Mouse (Mus musculus) embryonic facial prominence, embryonic 12.5 days (tissue): ENCODE measurements around the gene Kirrel3. TPM values are rescaled to one million over a fixed set of nuclear protein-coding genes. Genes with fewer than 3 reads are reported as not detected.

Source experiments
- ATAC-seq: fragments of 200-750 bp; cut with Nextera tagmentation; 2 replicates; pipeline ENCODE4 v1.8.0; 2017; ENCODE audit not compliant: insufficient number of reproducible peaks, insufficient read depth, low FRiP score, low TSS enrichment
- H3K27ac ChIP-seq: fragments of 300-500 bp; sonication (generic); 2 replicates; pipeline ENCODE4 v1.5.1; 2016; ENCODE audit warnings: mild to moderate bottlenecking
- H3K27me3 ChIP-seq: fragments of 300-500 bp; sonication (generic); 2 replicates; pipeline ENCODE4 v1.6.1; 2016; ENCODE audit warnings: mild to moderate bottlenecking, moderate library complexity
- H3K36me3 ChIP-seq: fragments of 300-500 bp; sonication (generic); 2 replicates; pipeline ENCODE4 v1.6.1; 2016; ENCODE audit warnings: mild to moderate bottlenecking
- H3K4me1 ChIP-seq: fragments of 300-500 bp; sonication (generic); 2 replicates; pipeline ENCODE4 v1.6.1; 2016
- H3K4me2 ChIP-seq: fragments of 300-500 bp; sonication (generic); replicated peaks from 2 replicates; pipeline ENCODE4 v1.6.1; 2016; ENCODE audit warnings: mild to moderate bottlenecking, moderate library complexity
- H3K4me3 ChIP-seq: fragments of 300-500 bp; sonication (generic); 2 replicates; pipeline ENCODE4 v1.5.1; 2016; ENCODE audit warnings: mild to moderate bottlenecking
- H3K9ac ChIP-seq: fragments of 300-500 bp; sonication (generic); 2 replicates; pipeline ENCODE4 v1.6.1; 2016; ENCODE audit warnings: mild to moderate bottlenecking, moderate library complexity
- H3K9me3 ChIP-seq: fragments of 300-500 bp; sonication (generic); 2 replicates; pipeline ENCODE4 v1.6.1; 2016; ENCODE audit warnings: mild to moderate bottlenecking, moderate library complexity
- WGBS: fragments of 180-500 bp; shearing (Covaris S2); methylation state at CpG from one replicate; pipeline ENCODE4 v1.1.7; 2016; 5-methylcytosine and 5-hydroxymethylcytosine counted together
- polyA plus RNA-seq: library from polyadenylated mRNA; unstranded; fragments of >200 nt; fragmentation: Nextera tagmentation; extraction: Ambion mirVana; gene quantifications from 2 replicates; pipeline ENCODE4 v1.2.1, GENCODE M21; 2016

Gene Kirrel3
- polyA plus RNA-seq, 1 experiment from 2014 or later: 7.9 TPM

- peaks cover 4% of the 10 kb centered on the region; the same call in 1 of the 2 replicates for H3K27me3 ChIP-seq
- no peak overlapping the region for H3K9ac ChIP-seq
- no peaks in the 10 kb centered on the region for H3K4me1 ChIP-seq
- H3K9me3 ChIP-seq: no peaks in the 10 kb centered on the region
- no peak for ATAC-seq
- H3K27ac ChIP-seq: no peak overlapping the region
- WGBS: 45% methylated on average over 5 of the region's 5 CpGs
- H3K4me3 ChIP-seq: no peak overlapping the region
- no peak overlapping the region for H3K4me2 ChIP-seq
- H3K36me3 ChIP-seq: no peaks in the 10 kb centered on the region
Measured at GRCm38 (mm10) chr9:34758925-34759324, 273.2 kb downstream of the Kirrel3 start.

- H3K4me3 ChIP-seq: no peak overlapping the region
- no peak overlapping the region for H3K9ac ChIP-seq
- 64% methylated on average over 3 of the region's 3 CpGs for WGBS
- H3K36me3 ChIP-seq: no peaks in the 10 kb centered on the region
- no peak overlapping the region for H3K27ac ChIP-seq
- no peak overlapping the region for H3K4me2 ChIP-seq
- no peaks in the 10 kb centered on the region for H3K4me1 ChIP-seq
- ATAC-seq: no peak
- H3K27me3 ChIP-seq: peaks cover 4% of the 10 kb centered on the region; the same call in 1 of the 2 replicates
- no peaks in the 10 kb centered on the region for H3K9me3 ChIP-seq
Measured at GRCm38 (mm10) chr9:34760521-34760920, 274.8 kb downstream of the Kirrel3 start.

GRCm38 (mm10) chr9:34766792-34767623 is 281.3 kb downstream of the Kirrel3 start:
- Histone ChIP-seq H3K9ac (no peak overlapping the region), H3K36me3 (no peaks in the 10 kb centered on the region), H3K4me3 (no peak overlapping the region), H3K27ac (no peak overlapping the region), H3K4me2 (no peak overlapping the region), H3K4me1 (no peaks in the 10 kb centered on the region), H3K27me3 (no peaks in the 10 kb centered on the region), H3K9me3 (no peaks in the 10 kb centered on the region)
- no peak for ATAC-seq
- WGBS: 61% methylated on average over 7 of the region's 7 CpGs

GRCm38 (mm10) chr9:34768961-34769360 is 283.3 kb downstream of the Kirrel3 start:
- Histone ChIP-seq H3K27me3 (no peaks in the 10 kb centered on the region), H3K36me3 (no peaks in the 10 kb centered on the region), H3K4me2 (no peak overlapping the region), H3K27ac (no peak overlapping the region), H3K9me3 (no peaks in the 10 kb centered on the region), H3K4me1 (no peaks in the 10 kb centered on the region), H3K9ac (no peak overlapping the region), H3K4me3 (no peak overlapping the region)
- WGBS: 96% methylated on average over 2 of the region's 2 CpGs
- no peak for ATAC-seq

GRCm38 (mm10) chr9:34770951-34771350 is 285.3 kb downstream of the Kirrel3 start:
- Histone ChIP-seq H3K4me1 (no peaks in the 10 kb centered on the region), H3K4me2 (no peak overlapping the region), H3K27ac (no peak overlapping the region), H3K4me3 (no peak overlapping the region), H3K9me3 (no peaks in the 10 kb centered on the region), H3K9ac (no peak overlapping the region), H3K36me3 (no peaks in the 10 kb centered on the region), H3K27me3 (no peaks in the 10 kb centered on the region)
- WGBS: 94% methylated on average over 4 of the region's 4 CpGs
- no peak for ATAC-seq

GRCm38 (mm10) chr9:34771401-34771800 is 285.7 kb downstream of the Kirrel3 start:
- H3K9ac ChIP-seq: no peak overlapping the region
- H3K9me3 ChIP-seq: no peaks in the 10 kb centered on the region
- no peaks in the 10 kb centered on the region for H3K4me1 ChIP-seq
- H3K27ac ChIP-seq: no peak overlapping the region
- H3K27me3 ChIP-seq: no peaks in the 10 kb centered on the region
- no peak overlapping the region for H3K4me3 ChIP-seq
- no peak for ATAC-seq
- H3K36me3 ChIP-seq: no peaks in the 10 kb centered on the region
- no peak overlapping the region for H3K4me2 ChIP-seq

GRCm38 (mm10) chr9:34772022-34772437 is 286.3 kb downstream of the Kirrel3 start:
- no peak overlapping the region for H3K4me2 ChIP-seq
- 81% methylated on average over 9 of the region's 9 CpGs for WGBS
- no peaks in the 10 kb centered on the region for H3K4me1 ChIP-seq
- no peak overlapping the region for H3K27ac ChIP-seq
- no peak overlapping the region for H3K4me3 ChIP-seq
- no peaks in the 10 kb centered on the region for H3K36me3 ChIP-seq
- H3K9ac ChIP-seq: no peak overlapping the region
- H3K9me3 ChIP-seq: no peaks in the 10 kb centered on the region
- ATAC-seq: no peak
- no peaks in the 10 kb centered on the region for H3K27me3 ChIP-seq

GRCm38 (mm10) chr9:34781356-34781755 is 295.7 kb downstream of the Kirrel3 start:
- 86% methylated on average over 3 of the region's 3 CpGs for WGBS

GRCm38 (mm10) chr9:34787915-34788314 is 302.2 kb downstream of the Kirrel3 start:
- Histone ChIP-seq H3K9me3 (no peaks in the 10 kb centered on the region), H3K4me1 (no peaks in the 10 kb centered on the region), H3K36me3 (no peaks in the 10 kb centered on the region), H3K4me3 (no peak overlapping the region), H3K27ac (no peak overlapping the region), H3K27me3 (no peaks in the 10 kb centered on the region), H3K9ac (no peak overlapping the region), H3K4me2 (no peak overlapping the region)
- 57% methylated on average over 3 of the region's 3 CpGs for WGBS
- ATAC-seq: no peak

More at GRCm38 (mm10) chr9:34781356-34781755, 295.7 kb downstream of the Kirrel3 start:
- H3K9ac ChIP-seq: no peak overlapping the region
- H3K4me3 ChIP-seq: no peak overlapping the region
- H3K9me3 ChIP-seq: no peaks in the 10 kb centered on the region
- no peak overlapping the region for H3K27ac ChIP-seq
- H3K4me1 ChIP-seq: no peaks in the 10 kb centered on the region
- H3K36me3 ChIP-seq: no peaks in the 10 kb centered on the region
- no peaks in the 10 kb centered on the region for H3K27me3 ChIP-seq
- no peak overlapping the region for H3K4me2 ChIP-seq
- no peak for ATAC-seq

- H3K4me3 ChIP-seq: no peak overlapping the region
- ATAC-seq: no peak
- H3K4me2 ChIP-seq: no peak overlapping the region
- 25% methylated on average over 4 of the region's 4 CpGs for WGBS
- H3K36me3 ChIP-seq: no peaks in the 10 kb centered on the region
- H3K4me1 ChIP-seq: 0 out of 2 replicates have a peak, but pooled peaks cover 11% of the 10 kb centered on the region
- H3K9ac ChIP-seq: no peak overlapping the region
- H3K27me3 ChIP-seq: no peaks in the 10 kb centered on the region
- no peak overlapping the region for H3K27ac ChIP-seq
- no peaks in the 10 kb centered on the region for H3K9me3 ChIP-seq
Measured at GRCm38 (mm10) chr9:34795226-34795625, 309.5 kb downstream of the Kirrel3 start.

GRCm38 (mm10) chr9:34797688-34798339 is 312.1 kb downstream of the Kirrel3 start:
- Histone ChIP-seq H3K9ac (no peak overlapping the region), H3K27me3 (no peaks in the 10 kb centered on the region), H3K4me1 (0 out of 2 replicates have a peak, but pooled peaks cover 11% of the 10 kb centered on the region), H3K9me3 (no peaks in the 10 kb centered on the region), H3K4me3 (no peak overlapping the region), H3K27ac (no peak overlapping the region), H3K4me2 (no peak overlapping the region), H3K36me3 (no peaks in the 10 kb centered on the region)
- WGBS: 22% methylated on average over 6 of the region's 6 CpGs
- ATAC-seq: no peak

GRCm38 (mm10) chr9:34801662-34802061 is 316.0 kb downstream of the Kirrel3 start:
- Histone ChIP-seq H3K4me2 (no peak overlapping the region), H3K36me3 (no peaks in the 10 kb centered on the region), H3K27ac (no peak overlapping the region), H3K9ac (no peak overlapping the region), H3K4me1 (0 out of 2 replicates have a peak, but pooled peaks cover 11% of the 10 kb centered on the region), H3K4me3 (no peak overlapping the region), H3K9me3 (no peaks in the 10 kb centered on the region), H3K27me3 (no peaks in the 10 kb centered on the region)
- 79% methylated on average over 6 of the region's 6 CpGs for WGBS
- ATAC-seq: no peak
